In genomic region chr2:144545061-144545460, GRCm38 (mm10) we compare ENCODE assay signal across 18 mouse cellular contexts. TPM values are rescaled to one million over a fixed set of nuclear protein-coding genes. Genes with fewer than 3 reads are reported as not detected.
DNase-seq lines count a peak whose midpoint lies in the region; ATAC-seq and TF ChIP-seq lines count a peak whose summit lies in the region.
"Had no signal": no experiment of that assay in that cellular context is flagged by ENCODE, and none has a peak within 500 bp of the region (broad histone marks: within the 10 kb centered on the region; RNA-seq: fewer than 3 reads in every experiment).

No protein-coding gene starts in this region.

- H3K4me1 ChIP-seq in heart, embryonic 15.5 days (replicated peaks), result peaks cover 35% of the 10 kb centered on the region
- 0 out of 2 replicates have a peak, but pooled peaks cover 9% of the 10 kb centered on the region for H3K4me1 ChIP-seq in kidney, postnatal 0 days (replicated peaks; ENCODE audit: insufficient read depth, low read length)
- H3K4me1 ChIP-seq: hindbrain, embryonic 10.5 days had no signal

- peak overlapping the region; percentile 18; the same call in 1 of the 2 replicates for H3K4me2 ChIP-seq in heart, embryonic 15.5 days
- H3K4me2 ChIP-seq in kidney, postnatal 0 days (ENCODE audit: low read length), result no peak overlapping the region
- H3K4me2 ChIP-seq: embryonic facial prominence, embryonic 13.5 days; forebrain, embryonic 12.5 days; hindbrain, embryonic 14.5 days had no signal

- no peak overlapping the region for H3K9ac ChIP-seq in heart, embryonic 15.5 days
- H3K9ac ChIP-seq in kidney, postnatal 0 days (ENCODE audit: low read depth, low read length), result no peak overlapping the region
- H3K9ac ChIP-seq: embryonic facial prominence, embryonic 13.5 days; forebrain, embryonic 12.5 days; hindbrain, embryonic 14.5 days had no signal

- no peak for DNase-seq in heart, adult 9 months (ENCODE audit: low spot score in 2 of 2)
- DNase-seq in kidney, adult 9 months, result peak; percentile 58
- DNase-seq in kidney, adult 18-20 months, result no peak
- DNase-seq in kidney, postnatal 0 days (ENCODE audit: low spot score), result peak; percentile 27
- no peak for DNase-seq in kidney, postnatal 25 days
- no peak for DNase-seq in left cerebral cortex, postnatal 4 days
- DNase-seq: cerebellum, adult 18-20 months; cerebellum, adult 9-11 months; cerebellum, postnatal 36 days; gastrocnemius, postnatal 10 days; heart, adult 2 months had no signal

- H3K27ac ChIP-seq in heart, embryonic 15.5 days, result peak overlapping the region; percentile 92
- peak overlapping the region; percentile 82 for H3K27ac ChIP-seq in kidney, postnatal 0 days
- H3K27ac ChIP-seq: embryonic facial prominence, embryonic 13.5 days; forebrain, embryonic 12.5 days; heart, adult 2 months; hindbrain, embryonic 10.5 days; hindbrain, embryonic 14.5 days had no signal

- no peaks in the 10 kb centered on the region for H3K9me3 ChIP-seq in heart, embryonic 15.5 days (replicated peaks)
- no peaks in the 10 kb centered on the region for H3K9me3 ChIP-seq in kidney, postnatal 0 days (replicated peaks; ENCODE audit: low read length)
- H3K9me3 ChIP-seq: embryonic facial prominence, embryonic 13.5 days; forebrain, embryonic 12.5 days; hindbrain, embryonic 10.5 days had no signal

- no peak overlapping the region for H3K4me3 ChIP-seq in heart, embryonic 15.5 days
- no peak overlapping the region for H3K4me3 ChIP-seq in kidney, postnatal 0 days (replicated peaks; ENCODE audit: low read depth, low read length)
- H3K4me3 ChIP-seq: embryonic facial prominence, embryonic 13.5 days; forebrain, embryonic 12.5 days; heart, adult 2 months; hindbrain, embryonic 10.5 days had no signal

- intact Hi-C loops in left cerebral cortex, postnatal 4 days (cut with DNase I), result no loop called here

- peaks cover 27% of the 10 kb centered on the region for H3K36me3 ChIP-seq in heart, embryonic 15.5 days
- peaks cover 20% of the 10 kb centered on the region; the same call in 1 of the 2 replicates for H3K36me3 ChIP-seq in kidney, postnatal 0 days (ENCODE audit: insufficient read depth, low read length)

- ATAC-seq in heart, embryonic 15.5 days (replicated peaks; ENCODE audit: insufficient number of reproducible peaks, insufficient read depth, low FRiP score, low read depth), result no peak
- peak; percentile 71 for ATAC-seq in kidney, postnatal 0 days (replicated peaks; ENCODE audit: low FRiP score, low read depth)
- ATAC-seq: forebrain, embryonic 16.5 days had no signal

- no peaks in the 10 kb centered on the region for H3K27me3 ChIP-seq in heart, embryonic 15.5 days
- H3K27me3 ChIP-seq in kidney, postnatal 0 days (ENCODE audit: insufficient read depth, low read length), result no peaks in the 10 kb centered on the region
- H3K27me3 ChIP-seq: CH12.LX; embryonic facial prominence, embryonic 13.5 days; forebrain, embryonic 12.5 days had no signal

- WGBS in heart, embryonic 15.5 days, result 52% methylated on average over 2 of the region's 2 CpGs
- WGBS in kidney, postnatal 0 days, result 68% methylated on average over 2 of the region's 2 CpGs

- TF ChIP-seq CTCF in kidney, postnatal 0 days (IDR thresholded peaks at IDR 0.05; ENCODE audit: low read depth), result no peak

RNA-seq across cellular contexts. Expression of gene Rbbp9, which starts 5.6 kb away (rescaled TPM):
- polyA plus RNA-seq in heart, embryonic 15.5 days (2015; fragmentation: Nextera tagmentation; extraction: Ambion mirVana), result 43.2 and 48.1 TPM in 2 replicates
- 92.7 and 94.1 TPM in 2 replicates for polyA plus RNA-seq in kidney, postnatal 0 days (2015; fragmentation: Nextera tagmentation; extraction: Ambion mirVana)
- total RNA-seq in left cerebral cortex, postnatal 4 days (2021), result 10 to 100 TPM; 22.8 to 26.0 TPM

RNA-seq across cellular contexts. Expression of gene Sec23b, which starts 11.0 kb away (rescaled TPM):
- 39.8 and 52.0 TPM in 2 replicates for polyA plus RNA-seq in heart, embryonic 15.5 days (2015; fragmentation: Nextera tagmentation; extraction: Ambion mirVana)
- polyA plus RNA-seq in kidney, postnatal 0 days (2015; fragmentation: Nextera tagmentation; extraction: Ambion mirVana), result 118 and 128 TPM in 2 replicates
- total RNA-seq in left cerebral cortex, postnatal 4 days (2021), result 10 to 100 TPM; 36.3 to 46.3 TPM

RNA-seq across cellular contexts. Expression of gene Polr3f, which starts 17.5 kb away (rescaled TPM):
- polyA plus RNA-seq in heart, embryonic 15.5 days (2015; fragmentation: Nextera tagmentation; extraction: Ambion mirVana), result 17.6 and 17.8 TPM in 2 replicates
- polyA plus RNA-seq in kidney, postnatal 0 days (2015; fragmentation: Nextera tagmentation; extraction: Ambion mirVana), result 18.9 and 19.6 TPM in 2 replicates
- total RNA-seq in left cerebral cortex, postnatal 4 days (2021), result 10 to 100 TPM; 29.9 to 32.0 TPM

RNA-seq across cellular contexts. Expression of gene Dzank1, which starts 17.8 kb away (rescaled TPM):
- polyA plus RNA-seq in heart, embryonic 15.5 days (2015; fragmentation: Nextera tagmentation; extraction: Ambion mirVana), result 0.66 TPM in 2 replicates
- 1.5 and 1.7 TPM in 2 replicates for polyA plus RNA-seq in kidney, postnatal 0 days (2015; fragmentation: Nextera tagmentation; extraction: Ambion mirVana)
- 10 to 100 TPM; 37.3 to 43.6 TPM for total RNA-seq in left cerebral cortex, postnatal 4 days (2021)

RNA-seq across cellular contexts. Expression of gene Smim26, which starts 48.8 kb away (rescaled TPM):
- 40.8 and 59.0 TPM in 2 replicates for polyA plus RNA-seq in heart, embryonic 15.5 days (2015; fragmentation: Nextera tagmentation; extraction: Ambion mirVana)
- 69.5 and 90.6 TPM in 2 replicates for polyA plus RNA-seq in kidney, postnatal 0 days (2015; fragmentation: Nextera tagmentation; extraction: Ambion mirVana)
- total RNA-seq in left cerebral cortex, postnatal 4 days (2021), result 10 to 100 TPM; 45.1 to 45.8 TPM

Comparison
In these comparisons a context has a peak if more than half of its experiments do, and no peak if none do; other contexts are left out.
1. DNase-seq: peak in kidney, adult 9 months (single experiment) and kidney, postnatal 0 days (single experiment); none in heart, adult 9 months (0 of 2), kidney, adult 18-20 months (single experiment), kidney, postnatal 25 days (0 of 2) and left cerebral cortex, postnatal 4 days (single experiment).